Mouse (Mus musculus) kidney, postnatal 36 days (tissue): ENCODE data around the gene Lmf2.
A peak's percentile ranks its signal among the peaks of the same experiment; 100 is the strongest.

Source experiments
- DNase-seq, 2 experiments: peaks; one replicate each; pipeline ENCODE4 v3.0.0; 2021 to 2022; ENCODE audit warnings: mixed read lengths in 2 of 2

Lmf2 gene

DNA sequence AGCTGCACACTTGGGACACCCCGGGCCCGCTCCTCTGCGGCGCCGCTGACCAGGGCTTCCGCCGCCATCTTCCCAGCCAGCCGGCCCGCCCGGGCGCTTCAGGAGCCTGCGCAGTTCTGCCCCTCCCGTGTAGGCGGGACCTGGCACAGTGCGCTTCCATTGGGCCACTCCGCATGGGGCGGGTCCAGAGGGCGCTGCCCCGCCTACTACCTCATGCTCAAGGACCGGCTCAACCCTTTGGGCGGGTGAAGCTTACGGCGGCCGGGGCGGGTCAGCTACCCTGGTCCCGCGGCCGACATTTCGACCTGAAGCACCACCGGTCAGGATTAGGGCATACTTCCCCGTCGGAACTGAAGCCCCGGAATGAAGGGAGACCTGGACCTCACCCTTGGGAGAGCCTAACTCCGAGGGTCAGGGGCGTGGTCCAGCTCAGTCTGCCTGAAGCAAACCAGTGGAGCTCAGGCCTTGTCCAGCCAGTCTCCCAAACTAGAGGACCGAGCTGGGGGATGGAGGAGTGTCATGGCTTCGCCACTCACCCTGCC is 40.2 kb downstream of the Lmf2 start, which contains the start of gene Sbf1:
Gene Sbf1 (minus strand): TSS at position 122 of the 542 bp plus-strand sequence.
- DNase-seq = peak; percentile 99

DNA sequence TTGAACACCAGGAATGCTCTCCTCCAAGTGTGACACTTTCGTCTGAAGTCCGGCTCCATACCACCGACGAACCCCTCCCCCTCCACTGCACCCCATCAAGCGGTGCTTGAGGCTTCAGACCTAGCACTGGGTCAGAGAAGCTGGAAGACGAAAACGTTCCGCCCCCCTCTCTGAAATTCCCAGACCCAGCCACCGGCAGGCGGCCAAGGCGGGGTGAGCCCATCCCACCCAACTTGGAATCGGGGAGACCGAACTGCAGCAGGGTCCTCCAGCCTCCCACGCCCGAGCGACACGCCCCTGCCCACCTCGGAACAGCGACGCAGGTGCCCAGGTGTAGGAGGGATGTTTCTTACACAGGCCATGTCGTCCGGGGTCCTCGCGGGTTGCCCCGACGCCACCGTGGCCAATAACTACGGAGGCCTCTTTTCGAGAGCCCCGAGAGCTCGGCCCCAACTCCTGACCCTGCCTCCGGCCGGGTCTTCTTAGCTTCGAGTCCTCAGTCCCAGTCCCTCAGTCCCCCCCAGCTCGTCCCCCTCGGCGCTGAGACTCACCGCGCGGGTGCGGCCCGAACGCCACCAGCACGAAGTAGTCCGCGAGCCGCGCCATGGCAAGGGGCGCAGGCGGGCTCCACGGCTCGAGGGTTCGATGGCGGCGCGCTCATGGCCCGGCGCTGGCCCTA is 40.8 kb downstream of the Lmf2 start:
- peak in 1 of 2 experiments; percentile 51 for DNase-seq

DNA sequence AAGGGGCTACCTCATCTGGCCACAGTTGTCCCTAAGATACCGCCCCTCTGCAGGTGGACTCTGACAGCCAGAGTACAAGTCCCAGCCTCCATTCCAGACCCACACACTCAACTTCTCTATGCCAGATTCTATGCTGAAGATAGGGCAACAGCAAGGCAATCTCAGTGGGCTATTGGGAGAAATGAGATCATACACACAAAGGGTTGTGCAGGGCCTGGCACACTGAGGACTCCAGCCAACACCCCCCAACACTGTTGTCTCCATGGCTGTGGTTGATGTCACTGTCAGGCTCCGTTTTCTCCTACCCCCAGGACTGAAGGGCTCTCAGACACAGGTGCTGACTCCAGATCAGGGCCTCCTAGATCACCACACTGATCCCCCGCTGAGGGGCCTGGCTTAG is 41.4 kb downstream of the Lmf2 start:
- DNase-seq = no peak

DNA sequence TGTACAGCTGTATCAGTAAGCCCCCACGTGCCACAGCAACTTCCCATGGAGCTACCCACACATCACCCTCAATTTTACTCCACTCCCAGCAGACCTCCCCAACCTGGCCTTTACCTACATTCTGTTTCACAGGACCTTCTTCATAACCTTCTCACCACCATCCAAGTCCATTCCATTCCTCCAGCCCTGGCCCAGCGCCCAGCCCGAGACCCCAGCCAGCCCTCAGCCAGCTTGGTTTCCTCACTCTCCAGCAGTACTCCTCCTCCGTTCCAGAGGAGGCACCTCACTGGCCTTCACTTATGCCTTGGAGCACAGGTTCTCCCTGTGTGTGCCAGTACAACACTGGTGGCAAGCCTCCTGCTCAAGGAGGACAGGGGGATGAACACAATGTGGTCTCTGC is 42.1 kb downstream of the Lmf2 start:
- no peak for DNase-seq

DNA sequence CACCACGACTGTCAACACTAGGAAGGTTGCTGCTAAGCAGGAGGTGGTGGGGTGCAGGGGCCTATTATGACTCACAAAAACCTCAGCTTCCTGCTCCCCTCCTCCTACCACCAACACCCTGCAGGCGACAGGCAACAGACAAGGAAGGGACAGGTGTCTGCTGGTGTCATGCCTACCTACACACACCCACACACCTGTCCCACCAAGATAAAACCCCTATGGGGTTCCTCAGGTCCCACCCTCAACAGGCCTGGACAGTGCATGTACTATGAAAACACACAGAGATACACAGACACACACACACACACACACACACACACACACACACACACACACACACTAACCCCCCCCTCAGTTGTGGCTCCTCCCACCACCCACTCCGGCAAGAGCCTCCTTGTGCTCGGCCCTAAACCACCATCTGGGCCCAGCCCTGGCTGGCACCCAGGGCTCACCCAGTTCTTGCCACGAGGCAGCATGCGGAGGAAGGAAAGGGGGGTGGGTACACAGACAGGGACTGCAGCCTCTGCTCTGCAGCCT is 45.4 kb downstream of the Lmf2 start:
- no peak for DNase-seq

DNA sequence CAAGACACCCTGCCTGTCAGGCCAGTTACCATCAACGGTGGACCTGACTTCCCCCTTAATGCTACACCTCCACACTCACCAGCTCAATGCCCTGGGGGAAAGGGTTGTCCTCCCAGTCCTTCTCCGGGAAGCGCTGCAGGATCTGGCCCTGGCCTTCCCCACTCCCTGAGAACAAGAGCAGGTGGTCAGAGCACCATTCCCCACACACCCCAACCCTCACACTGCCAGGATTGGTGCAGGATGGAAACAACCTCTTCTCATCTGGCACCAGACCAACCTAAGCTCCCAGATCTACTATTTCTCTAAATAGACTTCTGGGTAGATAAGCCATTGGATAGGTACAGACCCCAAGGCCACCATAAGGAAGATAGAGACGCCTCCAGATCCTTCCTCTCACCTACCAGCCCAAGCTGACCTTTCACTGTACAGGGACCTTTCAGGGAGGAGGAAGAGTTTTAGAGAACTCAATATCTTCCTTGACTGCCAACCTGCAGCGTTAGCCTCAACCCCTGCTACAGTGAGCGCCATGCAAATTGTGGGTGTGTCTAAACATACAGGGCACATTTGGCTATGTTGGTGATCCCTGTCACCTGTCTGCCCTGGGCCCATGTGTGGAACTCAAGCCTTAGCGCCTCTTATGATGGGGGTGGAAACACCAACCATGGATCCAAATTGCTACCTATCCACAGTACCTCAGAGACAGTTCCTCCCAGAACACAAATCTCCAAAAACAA is 46.9 kb downstream of the Lmf2 start:
- DNase-seq = no peak

DNA sequence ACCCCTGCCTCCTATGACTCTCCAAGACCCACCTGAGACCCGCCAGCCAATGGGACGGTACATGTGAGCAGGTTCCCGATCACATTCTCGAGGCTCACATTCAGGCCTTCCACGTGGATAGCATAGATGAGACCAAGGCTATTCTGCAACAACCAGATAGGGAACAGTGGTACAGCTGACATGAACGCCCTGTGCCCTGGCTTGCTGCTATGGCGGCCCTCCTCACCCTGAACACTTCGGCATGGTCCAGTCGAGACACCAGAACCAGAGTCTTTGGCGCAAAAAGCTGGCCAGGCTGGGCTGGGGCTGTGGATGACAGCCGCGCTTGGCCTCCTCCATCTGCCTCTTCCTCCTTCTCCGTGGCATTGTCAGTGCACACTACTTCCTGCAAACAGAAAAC is 48.0 kb downstream of the Lmf2 start:
- DNase-seq = no peak

DNA sequence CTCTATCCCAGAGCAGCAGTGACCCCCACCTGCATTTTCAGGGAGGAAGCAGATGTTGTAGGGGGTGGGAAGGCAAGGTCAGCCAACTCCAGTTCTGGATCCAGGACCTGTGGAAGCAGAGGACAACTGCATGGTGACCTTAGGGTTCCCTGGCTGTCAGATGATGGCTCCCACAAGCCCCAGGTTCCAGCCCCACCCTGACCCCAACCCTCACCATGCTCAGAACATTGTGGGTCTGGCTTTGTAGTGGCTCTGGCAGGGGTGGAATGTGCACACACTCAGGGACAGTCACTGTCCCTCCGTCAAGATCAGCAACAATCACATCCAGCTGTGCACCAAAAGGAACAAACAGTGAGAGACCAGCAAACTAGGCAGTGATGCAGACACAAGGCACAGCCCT is 49.5 kb downstream of the Lmf2 start:
- no peak for DNase-seq
